Comparison of ENCODE assay signal across 16 mouse cellular contexts in genomic region chr16:49175729-49176395, GRCm38 (mm10).
DNase-seq lines count a peak whose midpoint lies in the region; ATAC-seq and TF ChIP-seq lines count a peak whose summit lies in the region.
"Had no signal": no experiment of that assay in that cellular context is flagged by ENCODE, and none has a peak within 500 bp of the region (broad histone marks: within the 10 kb centered on the region; RNA-seq: fewer than 3 reads in every experiment).

No protein-coding gene starts in this region.

- H3K27me3 ChIP-seq in forebrain, postnatal 0 days (ENCODE audit: insufficient read depth, low read length): no peaks in the 10 kb centered on the region
- no peaks in the 10 kb centered on the region for H3K27me3 ChIP-seq in midbrain, embryonic 12.5 days
- H3K27me3 ChIP-seq in liver, embryonic 12.5 days (replicated peaks): no peaks in the 10 kb centered on the region
- H3K27me3 ChIP-seq in heart, embryonic 12.5 days (replicated peaks): no peaks in the 10 kb centered on the region
- H3K27me3 ChIP-seq: liver, embryonic 13.5 days had no signal

- no peak overlapping the region for H3K4me2 ChIP-seq in forebrain, postnatal 0 days (ENCODE audit: low read depth)
- H3K4me2 ChIP-seq in midbrain, embryonic 12.5 days (replicated peaks): no peak overlapping the region
- no peak overlapping the region for H3K4me2 ChIP-seq in liver, embryonic 12.5 days
- H3K4me2 ChIP-seq in heart, embryonic 12.5 days: no peak overlapping the region
- H3K4me2 ChIP-seq: liver, embryonic 13.5 days had no signal

- peak in 1 of 2 experiments; percentile 58 for DNase-seq in layer of hippocampus, adult 2 months (ENCODE audit: low spot score in 2 of 2)
- no peak for DNase-seq in layer of hippocampus, adult 9-10 months (ENCODE audit: low spot score)
- peak; percentile 73 for DNase-seq in brain, embryonic 14.5 days (ENCODE audit: low read depth)
- peak; percentile 33 for DNase-seq in forebrain, postnatal 0 days
- no peak for DNase-seq in lung, postnatal 36 days
- DNase-seq: gastrocnemius, postnatal 25 days; kidney, adult 18-20 months; liver, embryonic 13.5 days; right cerebral cortex, postnatal 14 days had no signal

- no peak for TF ChIP-seq CTCF in layer of hippocampus, adult 2 months (conservative IDR thresholded peaks at IDR 0.05)
- TF ChIP-seq CTCF in brain, embryonic 14.5 days (IDR thresholded peaks at IDR 0.05; ENCODE audit: borderline replicate concordance, extremely low read depth, insufficient read depth, insufficient read length): no peak
- no peak for TF ChIP-seq CTCF in forebrain, postnatal 0 days (IDR thresholded peaks at IDR 0.05; ENCODE audit: low read depth)

- ATAC-seq in forebrain, postnatal 0 days: peak; percentile 81
- peak; percentile 47; the same call in 1 of the 2 replicates for ATAC-seq in midbrain, embryonic 12.5 days (ENCODE audit: low FRiP score, low read depth)
- no peak for ATAC-seq in liver, embryonic 12.5 days
- ATAC-seq in heart, embryonic 12.5 days (ENCODE audit: insufficient number of reproducible peaks, low FRiP score): no peak
- ATAC-seq: activated CD4-positive, CD25-positive, alpha-beta regulatory T cell, adult 4 months had no signal

- H3K36me3 ChIP-seq in forebrain, postnatal 0 days (ENCODE audit: insufficient read depth): no peaks in the 10 kb centered on the region
- H3K36me3 ChIP-seq in midbrain, embryonic 12.5 days: no peaks in the 10 kb centered on the region
- H3K36me3 ChIP-seq in liver, embryonic 12.5 days: no peaks in the 10 kb centered on the region
- H3K36me3 ChIP-seq in heart, embryonic 12.5 days: no peaks in the 10 kb centered on the region
- H3K36me3 ChIP-seq: liver, embryonic 13.5 days had no signal

- H3K9ac ChIP-seq in forebrain, postnatal 0 days: no peak overlapping the region
- H3K9ac ChIP-seq in midbrain, embryonic 12.5 days (replicated peaks): no peak overlapping the region
- H3K9ac ChIP-seq in liver, embryonic 12.5 days: no peak overlapping the region
- H3K9ac ChIP-seq in heart, embryonic 12.5 days: no peak overlapping the region
- H3K9ac ChIP-seq: liver, embryonic 13.5 days had no signal

- no peaks in the 10 kb centered on the region for H3K9me3 ChIP-seq in forebrain, postnatal 0 days (ENCODE audit: low read length)
- no peaks in the 10 kb centered on the region for H3K9me3 ChIP-seq in midbrain, embryonic 12.5 days
- H3K9me3 ChIP-seq in liver, embryonic 12.5 days (replicated peaks): no peaks in the 10 kb centered on the region
- no peaks in the 10 kb centered on the region for H3K9me3 ChIP-seq in heart, embryonic 12.5 days (replicated peaks)
- H3K9me3 ChIP-seq: liver, embryonic 13.5 days had no signal

- WGBS in forebrain, postnatal 0 days: 40% methylated on average over 8 of the region's 8 CpGs
- WGBS in midbrain, embryonic 12.5 days: 67% methylated on average over 8 of the region's 8 CpGs
- WGBS in liver, embryonic 12.5 days (ENCODE audit: insufficient replicate concordance): 75% methylated on average over 8 of the region's 8 CpGs
- 82% methylated on average over 8 of the region's 8 CpGs for WGBS in heart, embryonic 12.5 days

- no peak for TF ChIP-seq POLR2A in brain, embryonic 14.5 days (IDR thresholded peaks at IDR 0.05; ENCODE audit: borderline replicate concordance, extremely low read depth, insufficient read depth, insufficient read length, poor library complexity, severe bottlenecking)

- no peak overlapping the region for H3K4me3 ChIP-seq in layer of hippocampus, adult 2 months
- H3K4me3 ChIP-seq in forebrain, postnatal 0 days (ENCODE audit: low read depth, low read length): no peak overlapping the region
- no peak overlapping the region for H3K4me3 ChIP-seq in midbrain, embryonic 12.5 days
- H3K4me3 ChIP-seq in liver, embryonic 12.5 days: no peak overlapping the region
- no peak overlapping the region for H3K4me3 ChIP-seq in heart, embryonic 12.5 days
- H3K4me3 ChIP-seq: erythroblast, embryonic 14.5 days; liver, embryonic 13.5 days; myocyte had no signal

- H3K4me1 ChIP-seq in forebrain, postnatal 0 days (ENCODE audit: insufficient read depth): no peaks in the 10 kb centered on the region
- H3K4me1 ChIP-seq in midbrain, embryonic 12.5 days: 0 out of 2 replicates have a peak, but pooled peaks cover 6% of the 10 kb centered on the region
- H3K4me1 ChIP-seq in liver, embryonic 12.5 days: no peaks in the 10 kb centered on the region
- H3K4me1 ChIP-seq in heart, embryonic 12.5 days (replicated peaks): no peaks in the 10 kb centered on the region
- H3K4me1 ChIP-seq: liver, embryonic 13.5 days had no signal

- H3K27ac ChIP-seq in layer of hippocampus, adult 2 months: peak overlapping the region; percentile 83
- H3K27ac ChIP-seq in forebrain, postnatal 0 days (ENCODE audit: low read depth, low read length): 0 out of 2 replicates have a peak overlapping the region, but pooled peaks have one; percentile 23
- H3K27ac ChIP-seq in midbrain, embryonic 12.5 days (replicated peaks): no peak overlapping the region
- H3K27ac ChIP-seq in liver, embryonic 12.5 days: no peak overlapping the region
- no peak overlapping the region for H3K27ac ChIP-seq in heart, embryonic 12.5 days (ENCODE audit: poor library complexity, severe bottlenecking)
- H3K27ac ChIP-seq: liver, embryonic 13.5 days; stomach, postnatal 0 days had no signal

Comparison
In these comparisons a context has a peak if more than half of its experiments do, and no peak if none do; other contexts are left out.
1. DNase-seq: peak in brain, embryonic 14.5 days (single experiment) and forebrain, postnatal 0 days (single experiment); none in layer of hippocampus, adult 9-10 months (single experiment) and lung, postnatal 36 days (single experiment).
2. H3K27ac ChIP-seq: peak in layer of hippocampus, adult 2 months (single experiment) and forebrain, postnatal 0 days (single experiment); none in midbrain, embryonic 12.5 days (single experiment), liver, embryonic 12.5 days (single experiment) and heart, embryonic 12.5 days (single experiment).
3. ATAC-seq: peak in forebrain, postnatal 0 days (single experiment) and midbrain, embryonic 12.5 days (single experiment); none in liver, embryonic 12.5 days (single experiment) and heart, embryonic 12.5 days (single experiment).